Mouse (Mus musculus) left cerebral cortex, adult 9 months (tissue): ENCODE measurements around the gene Crygc.
"Not testable (repeated sequence)": the region's sequence is repeated elsewhere in the genome, so short reads cannot be mapped to it uniquely, and the experiment has no call there.

ENCODE experiments used
- DNase-seq, 2 experiments: peaks; one replicate each; pipeline ENCODE4 v3.0.0; 2022; ENCODE audit warnings: low spot score in 2 of 2

Crygc gene

DNA sequence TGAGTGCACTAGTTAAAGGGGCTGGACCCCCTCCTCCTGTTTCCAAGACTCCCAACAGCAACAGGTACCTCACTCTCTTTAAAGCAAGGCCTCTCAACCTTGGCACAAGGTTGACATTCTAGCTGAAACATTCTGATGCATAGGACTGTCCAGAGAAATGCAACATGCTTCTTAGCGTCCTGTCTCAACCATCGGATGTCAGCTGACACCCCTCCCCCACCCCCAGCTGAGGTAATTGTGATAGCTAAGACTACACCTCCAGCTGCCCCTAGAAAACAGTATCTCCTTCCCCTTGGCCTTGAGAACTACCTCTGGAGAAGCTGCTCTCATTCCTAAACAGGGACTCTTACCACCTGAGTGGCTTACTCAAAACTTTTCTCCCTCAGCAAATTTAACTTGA, 21.3 kb downstream of the Crygc start:
- DNase-seq = no peak

DNA sequence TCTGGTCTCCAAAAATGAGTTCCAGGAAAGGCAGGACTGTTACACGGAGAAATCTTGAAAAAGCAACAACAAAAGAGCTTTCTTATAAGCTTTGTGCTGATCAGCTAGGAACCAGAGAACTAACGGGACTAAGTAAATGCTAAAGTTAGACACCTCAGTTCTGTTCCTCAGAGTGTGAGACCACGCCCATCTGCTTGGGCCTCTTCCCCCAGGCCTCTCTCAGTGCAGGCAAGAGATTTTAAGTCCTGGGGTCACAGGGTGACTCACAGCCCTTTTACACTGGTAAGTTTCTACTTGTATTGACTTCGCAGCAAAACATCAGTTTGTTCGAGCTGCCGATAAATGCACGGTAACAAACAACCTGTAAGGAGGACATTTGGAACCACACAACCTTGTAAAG, 21.8 kb downstream of the Crygc start:
- DNase-seq = no peak

DNA sequence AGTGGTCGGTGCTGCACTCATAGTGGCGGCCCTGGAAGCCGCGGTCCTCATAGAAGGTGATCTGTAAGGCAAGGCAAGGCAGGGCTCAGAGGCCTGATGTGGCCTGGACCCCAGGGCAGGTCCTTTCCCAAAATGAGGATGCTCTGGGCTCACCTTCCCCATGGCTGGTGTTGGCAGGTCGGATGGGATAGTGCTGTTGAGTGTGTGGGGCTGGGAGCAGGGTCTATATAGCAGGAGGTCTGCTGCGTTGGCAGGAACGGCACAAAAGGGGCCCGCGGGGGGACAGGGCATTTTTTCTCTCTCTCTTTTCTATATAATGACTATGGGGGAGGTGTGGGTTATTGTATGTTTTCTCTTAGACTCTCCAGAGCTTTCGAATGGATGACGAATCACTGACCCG, 22.5 kb downstream of the Crygc start, which contains the start of gene Cryge:
Cryge (minus strand) TSS at position 198 of the 400 bp plus-strand sequence.
- DNase-seq = not testable (repeated sequence)

DNA sequence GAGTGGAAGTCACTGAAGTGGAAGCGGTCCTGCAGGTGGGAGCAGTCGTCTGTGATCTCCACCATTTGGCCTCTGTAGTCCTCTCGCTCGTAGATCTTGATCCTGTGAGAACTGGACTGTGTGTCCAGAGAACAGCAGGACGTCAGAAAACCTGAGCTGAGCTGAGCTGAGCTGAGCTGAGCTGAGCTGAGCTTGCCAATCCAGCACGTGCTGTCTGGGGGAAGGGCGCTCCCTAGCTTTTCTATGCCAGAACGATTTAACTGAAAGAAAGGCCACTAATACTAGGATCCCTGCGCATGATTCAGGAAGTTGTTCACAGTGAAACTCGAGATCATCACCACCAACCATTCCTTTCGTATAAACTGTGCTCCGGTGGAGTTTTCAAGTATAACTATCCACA, 24.7 kb downstream of the Crygc start:
- DNase-seq = peak in 1 of 2 experiments; percentile 32

DNA sequence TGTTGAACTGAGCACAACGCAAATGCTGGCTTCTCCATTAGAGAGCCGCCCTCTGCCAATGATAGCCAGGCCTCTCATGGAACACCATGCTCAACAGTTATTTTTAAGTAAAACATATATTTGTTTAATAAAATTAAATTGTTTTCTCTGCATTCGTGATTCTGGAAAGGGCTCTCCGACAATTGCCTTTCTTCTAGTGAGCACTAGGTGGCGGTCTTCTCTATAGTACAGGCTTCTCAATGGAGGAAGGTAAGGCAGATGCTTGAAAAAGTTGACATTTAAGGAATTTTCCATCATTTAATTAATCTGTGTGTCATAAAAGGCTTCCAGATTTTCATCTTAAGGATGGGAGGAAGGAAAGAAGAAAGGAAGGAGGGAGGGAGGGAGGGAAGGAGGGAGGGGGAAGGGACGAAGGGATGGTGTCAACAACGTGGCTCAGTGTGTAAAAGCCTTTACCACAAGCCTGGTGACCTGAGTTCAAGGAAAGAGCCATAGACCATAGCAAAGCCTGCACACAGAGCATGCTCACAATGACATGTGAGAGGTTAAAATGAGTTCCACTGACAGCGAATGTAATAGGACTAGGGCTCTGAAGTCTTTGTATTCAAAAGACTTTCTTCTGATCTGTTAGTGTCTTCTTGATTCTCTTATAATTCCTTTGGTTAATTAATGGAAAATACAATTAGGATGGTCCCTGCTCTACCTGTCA, 26.9 kb downstream of the Crygc start:
- peak in 1 of 2 experiments; percentile 32 for DNase-seq

DNA sequence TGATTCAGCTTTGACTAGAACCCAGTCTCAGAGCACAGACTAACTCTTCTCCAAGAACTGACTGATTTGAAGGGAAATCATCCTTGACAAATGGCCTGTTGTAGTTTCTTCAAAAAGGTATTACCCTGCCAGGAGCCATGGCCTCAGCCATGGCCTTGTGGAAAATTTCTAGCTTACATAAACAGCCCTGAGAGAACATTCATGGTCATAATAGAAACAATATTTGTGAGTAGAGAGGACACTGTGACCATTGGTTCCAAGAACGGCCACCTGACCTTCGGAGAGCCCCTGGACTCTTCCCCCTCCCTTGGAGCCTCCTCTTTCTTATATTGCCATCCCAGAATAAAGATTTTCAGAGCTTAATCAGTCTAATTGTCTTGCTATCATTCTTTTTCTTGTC, 30.1 kb downstream of the Crygc start:
- no peak for DNase-seq

DNA sequence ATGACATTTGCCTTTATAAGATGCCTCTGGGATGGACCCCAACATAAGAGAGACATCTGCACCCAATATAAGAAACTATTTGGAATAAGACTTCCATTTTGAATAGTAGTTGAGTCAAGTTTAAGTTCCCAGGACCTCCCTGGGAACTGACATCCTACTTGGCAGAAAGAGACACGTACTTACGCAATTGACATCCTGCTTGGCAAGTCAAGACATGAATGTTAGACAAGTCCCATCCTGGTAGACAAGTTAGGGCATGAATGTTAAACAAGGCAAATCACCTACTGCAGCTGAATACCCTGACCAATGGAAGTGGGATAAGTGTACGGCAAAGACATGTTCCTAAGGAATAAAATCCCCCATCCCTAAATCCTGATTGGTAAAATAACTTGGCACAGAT, 31.7 kb downstream of the Crygc start:
- DNase-seq = no peak

DNA sequence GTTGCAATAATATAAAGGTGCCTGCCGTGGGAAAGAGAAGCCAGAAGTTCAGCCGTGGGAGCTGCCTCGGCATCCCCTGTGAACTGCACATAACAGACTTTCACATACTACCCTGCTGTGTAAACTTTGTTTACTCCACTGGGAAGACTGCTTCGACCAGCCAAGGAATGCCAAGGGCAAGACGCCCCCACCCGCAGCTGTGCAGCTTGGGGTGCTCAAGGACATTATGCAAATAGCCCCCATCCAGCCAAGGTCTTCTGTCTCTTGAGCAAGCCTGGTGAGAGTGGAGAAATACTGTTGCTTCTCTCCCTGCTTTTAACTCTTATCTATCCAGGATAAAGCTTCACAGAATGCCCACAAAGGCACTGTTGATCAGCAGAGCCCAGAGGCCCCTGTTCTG, 32.7 kb downstream of the Crygc start:
- DNase-seq = no peak

DNA sequence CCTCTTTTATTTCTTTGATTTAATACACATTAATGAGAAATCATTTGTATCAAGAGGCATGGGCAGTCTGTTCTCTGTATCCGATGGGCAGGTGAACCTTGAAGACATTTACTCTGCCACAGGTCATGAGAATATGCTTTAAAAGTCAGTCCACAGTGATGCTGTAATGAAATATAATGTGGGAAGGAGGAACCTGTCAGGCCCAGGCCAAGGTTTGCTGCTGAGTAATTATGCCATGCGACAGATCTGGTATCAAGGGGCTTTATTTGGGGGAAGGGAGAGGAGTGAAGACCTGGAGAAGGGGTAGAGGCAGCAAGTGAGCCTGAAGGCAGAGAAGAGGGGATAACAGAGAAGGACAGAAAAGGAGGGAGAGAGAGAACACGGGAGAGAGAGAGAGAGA, 33.8 kb downstream of the Crygc start:
- no peak for DNase-seq

DNA sequence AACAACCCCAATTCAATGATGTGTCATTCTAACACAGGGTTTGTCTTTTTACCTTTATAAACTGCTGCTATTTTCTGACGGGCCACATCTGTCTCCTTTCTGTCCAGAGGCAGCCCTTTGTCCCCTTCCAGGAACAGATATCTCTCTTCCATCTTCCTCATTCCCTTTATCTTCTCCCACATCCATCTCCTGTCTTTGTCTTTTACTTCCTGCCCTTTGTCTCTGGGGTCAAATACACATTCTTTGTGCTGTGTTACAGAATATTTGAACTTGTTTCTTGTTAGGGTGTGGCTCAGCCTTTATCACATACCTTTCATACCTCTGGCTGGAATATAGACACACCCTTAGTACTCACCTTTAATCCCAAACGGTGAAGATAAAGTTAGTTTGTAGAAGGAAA, 35.9 kb downstream of the Crygc start:
- DNase-seq = no peak

DNA sequence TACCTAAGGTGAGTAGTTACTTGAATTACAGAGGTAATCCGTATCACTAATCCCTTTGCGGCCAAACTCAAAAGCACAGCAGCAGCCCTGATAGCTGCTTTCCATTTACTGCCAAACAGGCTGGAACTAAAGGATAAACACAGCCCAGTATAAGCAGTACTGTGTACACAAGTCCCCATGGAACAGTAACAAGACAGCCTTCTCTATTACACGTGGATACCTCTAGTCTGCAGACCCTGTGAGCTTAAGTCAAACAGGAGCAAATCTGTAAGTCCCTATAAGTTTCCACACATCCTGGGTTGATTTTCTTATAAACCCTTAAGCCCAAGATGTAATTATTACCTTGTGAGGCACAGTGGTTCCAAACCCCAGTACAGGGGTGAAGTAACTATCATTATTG, 38.0 kb downstream of the Crygc start:
- DNase-seq = no peak

DNA sequence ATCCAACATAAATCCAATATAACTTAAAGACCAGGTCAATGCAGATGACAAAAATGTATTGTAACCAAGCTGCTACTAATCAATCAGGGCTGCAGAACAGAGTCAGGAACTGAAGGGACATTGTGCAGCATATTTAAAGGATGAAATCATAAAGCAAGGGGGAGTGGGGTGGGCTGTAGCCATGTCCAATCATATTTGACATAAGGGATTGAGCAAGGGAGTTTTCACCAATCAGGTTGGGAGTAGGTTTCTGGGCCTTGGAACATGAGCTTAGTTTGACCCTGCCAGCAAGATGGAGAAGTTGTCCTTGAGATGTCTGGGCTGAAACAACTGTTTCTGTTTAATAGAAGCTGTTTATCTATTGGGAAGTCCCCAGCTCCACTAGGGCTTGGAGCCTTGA, 40.8 kb downstream of the Crygc start, which contains the start of gene Akr1cl:
Akr1cl (minus strand) TSS at position 119 of the 400 bp plus-strand sequence.
- DNase-seq = no peak

DNA sequence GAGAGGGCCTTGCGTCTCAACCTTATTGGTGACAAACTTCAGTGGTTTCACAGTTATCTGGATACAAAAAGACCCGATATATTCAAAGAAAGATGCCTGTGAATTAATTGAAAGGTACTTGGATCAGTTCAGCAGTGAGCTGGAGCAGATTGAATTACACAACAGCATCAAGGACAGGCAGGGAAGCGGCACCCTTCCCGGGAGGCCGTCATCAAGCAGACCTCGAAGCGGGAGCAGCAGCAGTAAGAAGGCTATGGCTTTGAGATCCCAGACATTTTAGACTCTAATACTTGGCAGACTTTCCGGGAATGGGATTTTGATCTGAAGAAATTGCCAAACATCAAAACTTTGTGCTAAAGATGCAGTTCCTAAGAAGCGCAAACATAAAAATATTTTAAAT, 45.3 kb downstream of the Crygc start:
- DNase-seq = no peak
